Mouse (Mus musculus) embryonic facial prominence, embryonic 15.5 days (tissue): ENCODE measurements around the gene Gm11554. TPM values are rescaled to one million over a fixed set of nuclear protein-coding genes. Genes with fewer than 3 reads are reported as not detected.
"Not testable (repeated sequence)": the region's sequence is repeated elsewhere in the genome, so short reads cannot be mapped to it uniquely, and the experiment has no call there.

Source experiments
- ATAC-seq: fragments of 200-750 bp; cut with Nextera tagmentation; 2 replicates; pipeline ENCODE4 v1.8.0; 2017; ENCODE audit warnings: low read depth, moderate TSS enrichment; ENCODE audit not compliant: insufficient number of reproducible peaks, low FRiP score, low TSS enrichment
- H3K27ac ChIP-seq: fragments of 300-500 bp; sonication (generic); replicated peaks from 2 replicates; pipeline ENCODE4 v1.5.1; 2015; ENCODE audit warnings: mild to moderate bottlenecking, inconsistent platforms
- H3K27me3 ChIP-seq: fragments of 300-500 bp; sonication (generic); 2 replicates; pipeline ENCODE4 v1.6.1; 2015; ENCODE audit warnings: inconsistent platforms
- H3K36me3 ChIP-seq: fragments of 300-500 bp; sonication (generic); 2 replicates; pipeline ENCODE4 v1.6.1; 2015; ENCODE audit warnings: mild to moderate bottlenecking, inconsistent platforms
- H3K4me1 ChIP-seq: fragments of 300-500 bp; sonication (generic); 2 replicates; pipeline ENCODE4 v1.6.1; 2015; ENCODE audit warnings: inconsistent platforms
- H3K4me2 ChIP-seq: fragments of 300-500 bp; sonication (generic); replicated peaks from 2 replicates; pipeline ENCODE4 v1.6.1; 2015; ENCODE audit warnings: mild to moderate bottlenecking, inconsistent platforms
- H3K4me3 ChIP-seq: fragments of 300-500 bp; sonication (generic); replicated peaks from 2 replicates; pipeline ENCODE4 v1.5.1; 2015; ENCODE audit warnings: mild to moderate bottlenecking, inconsistent platforms
- H3K9ac ChIP-seq: fragments of 300-500 bp; sonication (generic); 2 replicates; pipeline ENCODE4 v1.6.1; 2015; ENCODE audit warnings: inconsistent platforms
- H3K9me3 ChIP-seq: fragments of 300-500 bp; sonication (generic); replicated peaks from 2 replicates; pipeline ENCODE4 v1.6.1; 2016; ENCODE audit warnings: inconsistent platforms
- WGBS: fragments of 180-500 bp; shearing (Covaris S2); methylation state at CpG from one replicate; pipeline ENCODE4 v1.1.7; 2015; 5-methylcytosine and 5-hydroxymethylcytosine counted together
- polyA plus RNA-seq: library from polyadenylated mRNA; unstranded; fragments of >200 nt; fragmentation: Nextera tagmentation; extraction: Ambion mirVana; gene quantifications from 2 replicates; pipeline ENCODE4 v1.2.1, GENCODE M21; 2015

Gm11554 gene
- polyA plus RNA-seq, 1 experiment from 2014 or later, result 0.33 TPM

GRCm38 (mm10) chr11:99772813-99773212 is 31.4 kb downstream of the Gm11554 start, which contains the start of gene Gm11595:
Gm11595 (minus strand) TSS chr11:99772913.
- not testable (repeated sequence) for ATAC-seq, H3K9me3 ChIP-seq, H3K27me3 ChIP-seq, H3K4me1 ChIP-seq, H3K36me3 ChIP-seq, H3K4me3 ChIP-seq, H3K4me2 ChIP-seq, H3K9ac ChIP-seq, H3K27ac ChIP-seq

GRCm38 (mm10) chr11:99768410-99768809 is 35.8 kb downstream of the Gm11554 start:
- Histone ChIP-seq H3K36me3 (no peaks in the 10 kb centered on the region), H3K27ac (no peak overlapping the region), H3K4me2 (no peak overlapping the region), H3K9ac (no peak overlapping the region), H3K4me1 (no peaks in the 10 kb centered on the region), H3K27me3 (no peaks in the 10 kb centered on the region), H3K4me3 (no peak overlapping the region), H3K9me3 (no peaks in the 10 kb centered on the region)
- no peak for ATAC-seq
- WGBS, result 44% methylated on average over 2 of the region's 2 CpGs

GRCm38 (mm10) chr11:99758877-99759276 is 45.4 kb downstream of the Gm11554 start:
- ATAC-seq, result no peak
- Histone ChIP-seq H3K36me3 (no peaks in the 10 kb centered on the region), H3K9ac (no peak overlapping the region), H3K27me3 (no peaks in the 10 kb centered on the region), H3K4me1 (no peaks in the 10 kb centered on the region), H3K27ac (no peak overlapping the region), H3K4me3 (no peak overlapping the region), H3K9me3 (no peaks in the 10 kb centered on the region), H3K4me2 (no peak overlapping the region)
- WGBS, result 89% methylated on average over 1 of the region's 1 CpGs

Other genes starting within 250 kb of the Gm11554 start
- gene Krtap3-2, start 247.6 kb downstream of the Gm11554 start, polyA plus RNA-seq, result 2.8 and 2.9 TPM in 2 replicates
- gene Gm11939, start 245.0 kb downstream of the Gm11554 start, polyA plus RNA-seq, result 1.2 TPM in 1 of 2 replicates, not detected in the other
- gene Krtap3-1, start 237.8 kb downstream of the Gm11554 start, polyA plus RNA-seq, result 5.7 and 13.1 TPM in 2 replicates
- 3.7 and 5.9 TPM in 2 replicates for gene Krtap1-5, start 223.4 kb downstream of the Gm11554 start, polyA plus RNA-seq
- 2.0 and 2.2 TPM in 2 replicates for gene Krtap1-4, start 220.8 kb downstream of the Gm11554 start, polyA plus RNA-seq
- gene Krtap1-3, start 213.1 kb downstream of the Gm11554 start, polyA plus RNA-seq, result 1.5 and 2.0 TPM in 2 replicates
- gene Krtap9-3, start 206.3 kb downstream of the Gm11554 start, polyA plus RNA-seq, result 2.8 and 5.7 TPM in 2 replicates
- gene Gm11938, start 201.1 kb downstream of the Gm11554 start, polyA plus RNA-seq, result 4.5 and 7.3 TPM in 2 replicates
- gene Gm11937, start 194.3 kb downstream of the Gm11554 start, polyA plus RNA-seq, result 4.7 and 7.0 TPM in 2 replicates
- 2.0 and 4.2 TPM in 2 replicates for gene Krtap2-4, start 189.6 kb downstream of the Gm11554 start, polyA plus RNA-seq
- gene Gm11562, start 184.0 kb downstream of the Gm11554 start, polyA plus RNA-seq, result 3.9 and 5.1 TPM in 2 replicates
- 1.7 and 2.2 TPM in 2 replicates for gene Krtap4-1, start 176.2 kb downstream of the Gm11554 start, polyA plus RNA-seq
- gene Krtap4-2, start 169.4 kb downstream of the Gm11554 start, polyA plus RNA-seq, result 1.6 and 3.2 TPM in 2 replicates
- 2.0 and 2.3 TPM in 2 replicates for gene Krtap4-7, start 160.4 kb downstream of the Gm11554 start, polyA plus RNA-seq
- gene Gm11555, start 154.2 kb downstream of the Gm11554 start, polyA plus RNA-seq, result 1.2 and 1.8 TPM in 2 replicates
- 0.77 and 1.0 TPM in 2 replicates for gene Gm11563, start 145.5 kb downstream of the Gm11554 start, polyA plus RNA-seq
- 1.1 and 1.3 TPM in 2 replicates for gene Krtap4-6, start 138.5 kb downstream of the Gm11554 start, polyA plus RNA-seq
- not detected in 2 replicates for gene Gm14190, start 113.7 kb downstream of the Gm11554 start, polyA plus RNA-seq
- not detected in 2 replicates for gene Gm14180, start 70.2 kb downstream of the Gm11554 start, polyA plus RNA-seq
- 1.0 and 1.9 TPM in 2 replicates for gene Gm11595, start 31.5 kb downstream of the Gm11554 start, polyA plus RNA-seq
- 0.98 and 0.99 TPM in 2 replicates for gene Krtap4-8, start 23.7 kb downstream of the Gm11554 start, polyA plus RNA-seq
- gene Krtap4-9, start 19.2 kb downstream of the Gm11554 start, polyA plus RNA-seq, result 1.00 and 1.1 TPM in 2 replicates
- 0.15 and 0.51 TPM in 2 replicates for gene Gm11596, start 11.0 kb downstream of the Gm11554 start, polyA plus RNA-seq
- not detected in 2 replicates for gene Gm11569, start 5.5 kb downstream of the Gm11554 start, polyA plus RNA-seq
- gene Krtap4-13, start 5.4 kb upstream of the Gm11554 start, polyA plus RNA-seq, result 0.45 and 0.50 TPM in 2 replicates
- gene Gm11564, start 11.2 kb upstream of the Gm11554 start, polyA plus RNA-seq, result 0.53 and 0.61 TPM in 2 replicates
- not detected in 2 replicates for gene 2300003K06Rik, start 33.6 kb upstream of the Gm11554 start, polyA plus RNA-seq
- gene Krtap4-16, start 47.2 kb upstream of the Gm11554 start, polyA plus RNA-seq, result 2.0 and 3.9 TPM in 2 replicates
- 1.4 TPM in 2 replicates for gene Gm11568, start 53.5 kb upstream of the Gm11554 start, polyA plus RNA-seq
- gene Gm11559, start 60.0 kb upstream of the Gm11554 start, polyA plus RNA-seq, result 2.4 and 2.5 TPM in 2 replicates
- 1.7 and 2.2 TPM in 2 replicates for gene Krtap9-1, start 68.9 kb upstream of the Gm11554 start, polyA plus RNA-seq
- 1.5 and 1.7 TPM in 2 replicates for gene Gm11567, start 74.7 kb upstream of the Gm11554 start, polyA plus RNA-seq
- gene Krtap31-1, start 103.5 kb upstream of the Gm11554 start, polyA plus RNA-seq, result not detected in 2 replicates
- gene Gm11565, start 110.3 kb upstream of the Gm11554 start, polyA plus RNA-seq, result not detected in 2 replicates
- not detected in 2 replicates for gene Krtap31-2, start 131.8 kb upstream of the Gm11554 start, polyA plus RNA-seq
- gene Krtap9-5, start 144.0 kb upstream of the Gm11554 start, polyA plus RNA-seq, result not detected in 2 replicates
- gene Krtap29-1, start 174.6 kb upstream of the Gm11554 start, polyA plus RNA-seq, result 0.38 TPM in 1 of 2 replicates, not detected in the other
- 3.8 and 5.7 TPM in 2 replicates for gene Krtap16-1, start 182.2 kb upstream of the Gm11554 start, polyA plus RNA-seq
- 4.9 and 9.8 TPM in 2 replicates for gene Krtap17-1, start 189.5 kb upstream of the Gm11554 start, polyA plus RNA-seq
- 6.0 and 11.3 TPM in 2 replicates for gene Krt33a, start 211.8 kb upstream of the Gm11554 start, polyA plus RNA-seq
- gene Krt33b, start 225.4 kb upstream of the Gm11554 start, polyA plus RNA-seq, result 7.3 and 17.9 TPM in 2 replicates
- 3.6 and 7.8 TPM in 2 replicates for gene Krt34, start 237.1 kb upstream of the Gm11554 start, polyA plus RNA-seq
- gene Krt31, start 246.1 kb upstream of the Gm11554 start, polyA plus RNA-seq, result 5.9 and 13.8 TPM in 2 replicates